Mouse (Mus musculus) hindbrain, postnatal 0 days (tissue): ENCODE data around the gene Olfr1501. TPM values are rescaled to one million over a fixed set of nuclear protein-coding genes. Genes with fewer than 3 reads are reported as not detected.
"Not testable (repeated sequence)": the region's sequence is repeated elsewhere in the genome, so short reads cannot be mapped to it uniquely, and the experiment has no call there.

Experiments
- ATAC-seq: fragments of 200-750 bp; cut with Nextera tagmentation; 2 replicates; pipeline ENCODE4 v1.8.0; 2017; ENCODE audit warnings: mild to moderate bottlenecking, moderate TSS enrichment, moderate library complexity
- DNase-seq: peaks from one replicate; pipeline ENCODE4 v3.0.0-alpha.2; 2015; ENCODE audit warnings: low spot score
- H3K27ac ChIP-seq: fragments of 300-500 bp; sonication (generic); 2 replicates; pipeline ENCODE4 v1.5.1; 2014; ENCODE audit warnings: mild to moderate bottlenecking
- H3K27me3 ChIP-seq: fragments of 300-500 bp; sonication (generic); 2 replicates; pipeline ENCODE4 v1.6.1; 2014; ENCODE audit warnings: low read length, mixed read lengths; ENCODE audit not compliant: insufficient read depth
- H3K36me3 ChIP-seq: fragments of 300-500 bp; sonication (generic); 2 replicates; pipeline ENCODE4 v1.6.1; 2014; ENCODE audit warnings: low read length, mixed read lengths; ENCODE audit not compliant: insufficient read depth
- H3K4me1 ChIP-seq: fragments of 300-500 bp; sonication (generic); 2 replicates; pipeline ENCODE4 v1.6.1; 2014; ENCODE audit warnings: antibody characterized with exemption, low read length, mixed read lengths; ENCODE audit not compliant: insufficient read depth
- H3K4me2 ChIP-seq: fragments of 300-500 bp; sonication (generic); 2 replicates; pipeline ENCODE4 v1.6.1; 2014; ENCODE audit warnings: low read depth, mild to moderate bottlenecking, low read length, moderate library complexity, mixed read lengths
- H3K4me3 ChIP-seq: fragments of 300-500 bp; sonication (generic); 2 replicates; pipeline ENCODE4 v1.5.1; 2014; ENCODE audit warnings: low read length
- H3K9ac ChIP-seq: fragments of 300-500 bp; sonication (generic); replicated peaks from 2 replicates; pipeline ENCODE4 v1.6.1; 2014; ENCODE audit warnings: mild to moderate bottlenecking, low read length, moderate library complexity, mixed read lengths
- H3K9me3 ChIP-seq: fragments of 300-500 bp; sonication (generic); 2 replicates; pipeline ENCODE4 v1.6.1; 2016; ENCODE audit warnings: low read length, mixed read lengths
- CTCF ChIP-seq: IDR thresholded peaks from 2 replicates; pipeline ENCODE4 v1.5.1; 2016; ENCODE audit warnings: antibody characterized with exemption, control low read depth, low read depth
- WGBS: fragments of 180-500 bp; shearing (Covaris S2); extraction: QIAGEN DNeasy Blood & Tissue Kit; methylation state at CpG from one replicate; pipeline ENCODE4 v1.1.7; 2014; 5-methylcytosine and 5-hydroxymethylcytosine counted together
- polyA plus RNA-seq: library from polyadenylated mRNA; unstranded; fragments of >200 nt; fragmentation: Nextera tagmentation; extraction: Ambion mirVana; gene quantifications from 2 replicates; pipeline ENCODE4 v1.2.1, GENCODE M21; 2015
- total RNA-seq: library from RNA; depleted of rRNA; stranded (reverse); fragments of >200 nt; gene quantifications from 2 replicates; pipeline ENCODE4 v1.2.3, GENCODE M21; 2014; rRNA removed

Olfr1501 gene
- total RNA-seq (not detected in 2 replicates), polyA plus RNA-seq (not detected in 2 replicates)

- H3K4me1 ChIP-seq: not testable (repeated sequence)
These were observed at the start of gene Olfr1501 for GRCm38 (mm10) chr19:13850592-13850991. Gene Olfr1501, minus strand, starts transcription at chr19:13850692.

GRCm38 (mm10) chr19:13897828-13898227, 47.3 kb upstream of the Olfr1501 start, which contains the start of gene Olfr1504:
Gene Olfr1504, minus strand, starts transcription at chr19:13897928.
- no peak within 1 kb of the TSS for H3K4me2 ChIP-seq
- no peak for TF ChIP-seq CTCF

More at GRCm38 (mm10) chr19:13850592-13850991, at the start of gene Olfr1501:
- not testable (repeated sequence) for H3K4me2 ChIP-seq, H3K27ac ChIP-seq, H3K27me3 ChIP-seq, ATAC-seq, H3K4me3 ChIP-seq, DNase-seq, H3K9me3 ChIP-seq, H3K9ac ChIP-seq, H3K36me3 ChIP-seq

GRCm38 (mm10) chr19:13861495-13861894, 11.0 kb upstream of the Olfr1501 start, which contains the start of gene Olfr1502:
Gene Olfr1502, plus strand, starts transcription at chr19:13861795.
- no peak within 1 kb of the TSS for H3K9ac ChIP-seq
- H3K4me3 ChIP-seq: no peak within 1 kb of the TSS
- no peak for TF ChIP-seq CTCF
- no peaks in the 10 kb centered on the region for H3K27me3 ChIP-seq
- H3K36me3 ChIP-seq: no peaks in the 10 kb centered on the region
- ATAC-seq: no peak
- no peak within 1 kb of the TSS for H3K4me2 ChIP-seq
- no peak within 1 kb of the TSS for H3K27ac ChIP-seq
- 76% methylated on average over 1 of the region's 1 CpGs for WGBS
- no peaks in the 10 kb centered on the region for H3K4me1 ChIP-seq
- DNase-seq: no peak
- H3K9me3 ChIP-seq: no peaks in the 10 kb centered on the region

More at GRCm38 (mm10) chr19:13897828-13898227, 47.3 kb upstream of the Olfr1501 start, which contains the start of gene Olfr1504:
- no peak within 1 kb of the TSS for H3K9ac ChIP-seq
- no peaks in the 10 kb centered on the region for H3K4me1 ChIP-seq
- no peak within 1 kb of the TSS for H3K4me3 ChIP-seq
- no peaks in the 10 kb centered on the region for H3K9me3 ChIP-seq
- 72% methylated on average over 1 of the region's 1 CpGs for WGBS
- H3K27me3 ChIP-seq: no peaks in the 10 kb centered on the region
- no peak for ATAC-seq
- H3K27ac ChIP-seq: no peak within 1 kb of the TSS
- no peak for DNase-seq
- H3K36me3 ChIP-seq: no peaks in the 10 kb centered on the region

- Histone ChIP-seq H3K4me1 (no peaks in the 10 kb centered on the region), H3K4me2 (no peak within 1 kb of the TSS), H3K27ac (no peak within 1 kb of the TSS), H3K4me3 (no peak within 1 kb of the TSS), H3K36me3 (no peaks in the 10 kb centered on the region), H3K9ac (no peak within 1 kb of the TSS), H3K9me3 (no peaks in the 10 kb centered on the region), H3K27me3 (no peaks in the 10 kb centered on the region)
- ATAC-seq (no peak), DNase-seq (no peak)
- no peak for TF ChIP-seq CTCF
These were observed 20.1 kb downstream of the Olfr1501 start, which contains the start of gene Olfr1500 for GRCm38 (mm10) chr19:13830388-13830787. Gene Olfr1500, minus strand, starts transcription at chr19:13830488.

GRCm38 (mm10) chr19:13828447-13828846, 22.0 kb downstream of the Olfr1501 start:
- ATAC-seq: no peak
- no peaks in the 10 kb centered on the region for H3K27me3 ChIP-seq
- no peaks in the 10 kb centered on the region for H3K9me3 ChIP-seq
- no peak overlapping the region for H3K4me3 ChIP-seq
- H3K36me3 ChIP-seq: no peaks in the 10 kb centered on the region
- DNase-seq: no peak
- H3K27ac ChIP-seq: no peak overlapping the region
- TF ChIP-seq CTCF: no peak
- no peaks in the 10 kb centered on the region for H3K4me1 ChIP-seq
- 64% methylated on average over 3 of the region's 3 CpGs for WGBS
- H3K9ac ChIP-seq: no peak overlapping the region
- no peak overlapping the region for H3K4me2 ChIP-seq

DNA sequence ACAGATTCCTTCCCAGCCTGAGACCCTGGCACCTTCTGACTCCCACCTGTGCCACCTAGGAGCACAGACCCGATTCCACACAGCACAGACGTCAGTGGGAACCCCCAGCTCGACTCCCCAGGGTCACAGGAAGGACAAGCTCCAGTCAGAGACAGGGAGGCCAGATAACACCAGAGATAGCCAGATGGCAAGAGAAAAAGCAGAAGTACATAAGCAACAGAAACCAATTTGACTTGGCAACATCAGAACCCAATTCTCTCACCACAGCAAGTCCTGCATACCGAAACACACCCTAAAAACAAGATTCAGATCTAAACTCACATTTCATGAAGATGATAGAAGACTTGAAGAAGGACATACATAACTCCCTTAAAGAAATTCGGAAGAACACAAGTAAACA, 29.6 kb downstream of the Olfr1501 start:
- no peak for ATAC-seq
- no peaks in the 10 kb centered on the region for H3K36me3 ChIP-seq
- DNase-seq: no peak
- 67% methylated on average over 5 of the region's 5 CpGs for WGBS
- H3K4me2 ChIP-seq: no peak overlapping the region
- TF ChIP-seq CTCF: no peak
- H3K27ac ChIP-seq: no peak overlapping the region
- H3K9me3 ChIP-seq: no peaks in the 10 kb centered on the region
- no peaks in the 10 kb centered on the region for H3K4me1 ChIP-seq
- H3K4me3 ChIP-seq: no peak overlapping the region
- no peak overlapping the region for H3K9ac ChIP-seq
- H3K27me3 ChIP-seq: no peaks in the 10 kb centered on the region

- ATAC-seq (no peak), DNase-seq (no peak)
- H3K27me3 ChIP-seq: no peaks in the 10 kb centered on the region
- H3K36me3 ChIP-seq: no peaks in the 10 kb centered on the region
- no peaks in the 10 kb centered on the region for H3K4me1 ChIP-seq
- no peak for TF ChIP-seq CTCF
- no peak within 1 kb of the TSS for H3K4me3 ChIP-seq
- H3K4me2 ChIP-seq: no peak within 1 kb of the TSS
- no peak within 1 kb of the TSS for H3K27ac ChIP-seq
- H3K9me3 ChIP-seq: no peaks in the 10 kb centered on the region
- no peak within 1 kb of the TSS for H3K9ac ChIP-seq
These were observed 31.1 kb downstream of the Olfr1501 start, which contains the start of gene Olfr1499 for GRCm38 (mm10) chr19:13819347-13819746. Gene Olfr1499, minus strand, starts transcription at chr19:13819447.
